Mouse (Mus musculus) forebrain, embryonic 16.5 days (tissue): ENCODE measurements at regions not wholly inside any gene's neighbourhood (a gene's known extent, or its start where the extent isn't known, plus 50 kb on each side); places are given as distances from the start of the nearest gene placed in this dataset.

Experiments used
- ATAC-seq: fragments of 200-750 bp; cut with Nextera tagmentation; 2 replicates; pipeline ENCODE4 v1.8.0; 2017; ENCODE audit warnings: mild to moderate bottlenecking, moderate library complexity
- H3K27ac ChIP-seq: fragments of 300-500 bp; sonication (generic); 2 replicates; pipeline ENCODE4 v1.5.1; 2014; ENCODE audit warnings: low read length, control low read depth
- H3K27me3 ChIP-seq: fragments of 300-500 bp; sonication (generic); replicated peaks from 2 replicates; pipeline ENCODE4 v1.6.1; 2014; ENCODE audit warnings: low read length; ENCODE audit not compliant: control insufficient read depth, insufficient read depth
- H3K36me3 ChIP-seq: fragments of 300-500 bp; sonication (generic); 2 replicates; pipeline ENCODE4 v1.6.1; 2014; ENCODE audit not compliant: control insufficient read depth, insufficient read depth
- H3K4me1 ChIP-seq: fragments of 300-500 bp; sonication (generic); replicated peaks from 2 replicates; pipeline ENCODE4 v1.6.1; 2014; ENCODE audit warnings: low read length; ENCODE audit not compliant: control insufficient read depth, insufficient read depth
- H3K4me2 ChIP-seq: fragments of 300-500 bp; sonication (generic); 2 replicates; pipeline ENCODE4 v1.6.1; 2014; ENCODE audit warnings: mild to moderate bottlenecking, low read length, control low read depth
- H3K4me3 ChIP-seq: fragments of 300-500 bp; sonication (generic); replicated peaks from 2 replicates; pipeline ENCODE4 v1.5.1; 2014; ENCODE audit warnings: mild to moderate bottlenecking, low read length, control low read depth
- H3K9ac ChIP-seq: fragments of 300-500 bp; sonication (generic); replicated peaks from 2 replicates; pipeline ENCODE4 v1.6.1; 2014; ENCODE audit warnings: low read depth, low read length, control low read depth
- H3K9me3 ChIP-seq: fragments of 300-500 bp; sonication (generic); 2 replicates; pipeline ENCODE4 v1.6.1; 2016; ENCODE audit warnings: low read length; ENCODE audit not compliant: control insufficient read depth
- WGBS: fragments of 180-500 bp; shearing (Covaris S2); extraction: QIAGEN DNeasy Blood & Tissue Kit; methylation state at CpG from one replicate; pipeline ENCODE4 v1.1.7; 2014; 5-methylcytosine and 5-hydroxymethylcytosine counted together

DNA sequence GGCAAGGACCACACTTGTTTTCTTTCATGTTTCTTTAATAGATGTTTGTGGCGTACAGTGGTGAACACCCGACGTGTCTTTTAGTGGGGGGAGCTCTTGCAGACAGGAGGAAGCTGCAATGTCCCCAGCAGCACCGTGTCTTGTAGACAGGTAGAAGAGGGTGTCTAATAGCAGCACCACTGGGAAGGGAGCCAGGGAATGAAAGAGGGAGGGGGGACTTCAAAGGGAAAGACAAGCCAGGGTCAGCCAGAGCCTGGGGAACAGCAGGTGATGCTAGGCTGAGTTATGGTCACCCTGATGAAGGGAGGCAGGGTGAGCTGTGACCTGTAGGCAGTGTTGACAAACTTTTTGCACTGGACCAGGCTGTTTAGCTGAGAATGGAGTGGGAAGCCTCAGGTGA is 96.4 kb upstream of the Bach2 start:
- H3K36me3 ChIP-seq = no peaks in the 10 kb centered on the region
- H3K9me3 ChIP-seq = no peaks in the 10 kb centered on the region
- no peak for ATAC-seq
- H3K9ac ChIP-seq = no peak overlapping the region
- H3K4me1 ChIP-seq = no peaks in the 10 kb centered on the region
- H3K27ac ChIP-seq = no peak overlapping the region
- H3K27me3 ChIP-seq = no peaks in the 10 kb centered on the region
- H3K4me2 ChIP-seq = no peak overlapping the region
- 63% methylated on average over 4 of the region's 4 CpGs for WGBS
- H3K4me3 ChIP-seq = no peak overlapping the region

GRCm38 (mm10) chr4:32147146-32147545 is 91.5 kb upstream of the Bach2 start:
- Histone ChIP-seq H3K4me1 (no peaks in the 10 kb centered on the region), H3K9me3 (no peaks in the 10 kb centered on the region), H3K36me3 (no peaks in the 10 kb centered on the region), H3K9ac (no peak overlapping the region), H3K27ac (no peak overlapping the region), H3K27me3 (no peaks in the 10 kb centered on the region), H3K4me2 (no peak overlapping the region), H3K4me3 (no peak overlapping the region)
- WGBS = 36% methylated on average over 1 of the region's 1 CpGs
- no peak for ATAC-seq

DNA sequence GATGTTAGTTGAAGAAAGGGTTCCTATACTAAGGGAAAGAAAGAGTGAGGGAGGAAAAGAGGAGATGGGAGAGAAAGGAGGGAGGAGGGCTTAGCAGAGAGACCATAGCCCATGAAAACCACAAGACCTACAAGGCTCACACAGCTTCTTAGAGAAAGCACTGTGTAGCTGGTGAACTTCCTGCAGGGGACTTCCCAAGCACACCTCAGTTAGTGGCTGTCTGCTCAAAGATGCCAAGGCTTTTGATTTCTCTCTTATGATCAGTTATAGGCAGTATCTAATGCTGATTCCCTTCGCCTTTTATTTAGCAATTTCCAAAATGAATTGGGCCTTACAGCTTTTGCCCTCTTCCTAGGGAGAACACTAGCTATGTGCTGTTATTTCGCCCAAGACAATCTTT is 90.0 kb upstream of the Bach2 start:
- no peak overlapping the region for H3K4me2 ChIP-seq
- no peak overlapping the region for H3K4me3 ChIP-seq
- H3K27ac ChIP-seq = no peak overlapping the region
- WGBS = 94% methylated on average over 2 of the region's 2 CpGs
- no peaks in the 10 kb centered on the region for H3K9me3 ChIP-seq
- ATAC-seq = no peak
- H3K9ac ChIP-seq = no peak overlapping the region
- H3K27me3 ChIP-seq = no peaks in the 10 kb centered on the region
- no peaks in the 10 kb centered on the region for H3K36me3 ChIP-seq
- H3K4me1 ChIP-seq = no peaks in the 10 kb centered on the region

- no peak overlapping the region for H3K4me3 ChIP-seq
- H3K9ac ChIP-seq = no peak overlapping the region
- H3K27ac ChIP-seq = no peak overlapping the region
- H3K27me3 ChIP-seq = no peaks in the 10 kb centered on the region
- no peak overlapping the region for H3K4me2 ChIP-seq
- H3K4me1 ChIP-seq = no peaks in the 10 kb centered on the region
- 86% methylated on average over 7 of the region's 7 CpGs for WGBS
- no peaks in the 10 kb centered on the region for H3K9me3 ChIP-seq
- H3K36me3 ChIP-seq = no peaks in the 10 kb centered on the region
- no peak for ATAC-seq
Observed at GRCm38 (mm10) chr4:32149171-32149570, 89.4 kb upstream of the Bach2 start.

- Histone ChIP-seq H3K4me3 (no peak overlapping the region), H3K36me3 (no peaks in the 10 kb centered on the region), H3K9me3 (no peaks in the 10 kb centered on the region), H3K4me2 (no peak overlapping the region), H3K27me3 (no peaks in the 10 kb centered on the region), H3K27ac (no peak overlapping the region), H3K4me1 (no peaks in the 10 kb centered on the region), H3K9ac (no peak overlapping the region)
- ATAC-seq = peak; percentile 71
- 75% methylated on average over 4 of the region's 4 CpGs for WGBS
Observed at GRCm38 (mm10) chr4:32153356-32153755, 85.2 kb upstream of the Bach2 start.

DNA sequence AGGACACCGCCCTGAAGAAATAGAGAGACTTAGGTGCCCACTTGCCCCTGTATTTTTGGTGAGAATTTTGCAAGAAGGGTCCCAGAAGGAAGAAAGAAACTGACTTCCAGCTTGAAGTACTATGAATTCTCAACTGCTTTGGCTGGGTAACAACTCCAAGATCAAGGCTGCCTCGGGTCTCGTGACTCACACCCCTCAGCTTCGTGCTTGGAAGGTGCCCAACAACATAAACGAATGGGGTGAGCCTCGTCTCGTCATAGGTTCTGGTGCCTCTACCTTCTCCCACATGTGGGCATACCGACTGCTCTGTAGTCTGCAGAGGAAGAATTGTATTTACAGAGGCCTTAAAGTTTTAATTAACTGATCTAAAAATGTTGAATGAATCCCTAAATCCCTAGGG is 81.6 kb upstream of the Bach2 start:
- H3K36me3 ChIP-seq = no peaks in the 10 kb centered on the region
- WGBS = 56% methylated on average over 8 of the region's 8 CpGs
- H3K9ac ChIP-seq = no peak overlapping the region
- H3K9me3 ChIP-seq = no peaks in the 10 kb centered on the region
- H3K4me2 ChIP-seq = no peak overlapping the region
- no peaks in the 10 kb centered on the region for H3K27me3 ChIP-seq
- H3K4me3 ChIP-seq = no peak overlapping the region
- H3K27ac ChIP-seq = no peak overlapping the region
- H3K4me1 ChIP-seq = peaks cover 3% of the 10 kb centered on the region
- ATAC-seq = no peak

- no peak overlapping the region for H3K9ac ChIP-seq
- H3K4me3 ChIP-seq = no peak overlapping the region
- no peak for ATAC-seq
- no peak overlapping the region for H3K4me2 ChIP-seq
- no peaks in the 10 kb centered on the region for H3K9me3 ChIP-seq
- no peaks in the 10 kb centered on the region for H3K36me3 ChIP-seq
- H3K27me3 ChIP-seq = no peaks in the 10 kb centered on the region
- peaks cover 8% of the 10 kb centered on the region for H3K4me1 ChIP-seq
- WGBS = 39% methylated on average over 5 of the region's 5 CpGs
- H3K27ac ChIP-seq = no peak overlapping the region
Observed at GRCm38 (mm10) chr4:32158451-32158850, 80.2 kb upstream of the Bach2 start.

DNA sequence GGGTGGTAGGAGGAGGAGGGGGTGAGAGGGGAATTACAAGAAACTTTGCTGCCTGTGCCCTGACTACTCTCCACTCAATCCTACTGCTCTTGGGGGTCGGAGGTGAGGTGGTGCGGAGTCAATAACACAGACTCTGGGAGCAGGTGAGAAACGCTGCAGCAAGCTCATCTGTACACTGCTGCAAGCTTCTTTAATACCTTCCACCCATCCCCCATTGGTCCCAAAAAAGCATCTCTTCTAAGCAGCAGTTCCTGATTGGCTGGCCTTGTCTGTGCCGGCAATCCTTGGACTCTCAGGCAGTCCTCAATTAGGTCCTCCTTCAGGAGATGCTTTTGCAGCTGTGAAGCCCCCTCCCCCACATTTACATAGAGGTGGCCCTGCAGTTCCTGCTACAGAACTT is 79.7 kb upstream of the Bach2 start:
- Histone ChIP-seq H3K9me3 (no peaks in the 10 kb centered on the region), H3K4me3 (no peak overlapping the region), H3K4me2 (no peak overlapping the region), H3K27ac (no peak overlapping the region), H3K36me3 (no peaks in the 10 kb centered on the region), H3K27me3 (no peaks in the 10 kb centered on the region), H3K9ac (no peak overlapping the region), H3K4me1 (peaks cover 8% of the 10 kb centered on the region)
- ATAC-seq = no peak; the same call in 1 of the 2 replicates
- WGBS = 42% methylated on average over 4 of the region's 4 CpGs

DNA sequence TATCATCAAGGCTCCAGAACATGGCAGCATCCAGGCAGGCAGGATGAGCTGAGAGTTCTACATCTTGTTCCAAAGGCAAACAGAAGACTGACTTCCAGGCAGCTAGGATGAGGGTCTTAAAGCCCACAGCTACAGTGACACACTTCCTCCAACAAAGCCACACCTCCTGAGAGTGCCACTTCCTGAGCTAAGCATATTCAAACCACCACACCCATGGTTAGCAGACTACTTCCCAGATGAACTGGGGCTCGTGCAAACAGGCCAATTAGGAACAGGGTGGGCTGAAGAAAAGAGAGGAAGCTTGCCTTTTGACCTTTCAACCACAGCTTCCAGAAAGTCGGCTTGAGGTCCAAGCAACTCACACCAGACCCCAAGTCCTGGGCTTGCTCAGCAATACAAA is 77.8 kb upstream of the Bach2 start:
- Histone ChIP-seq H3K4me1 (peaks cover 9% of the 10 kb centered on the region), H3K27ac (no peak overlapping the region), H3K36me3 (no peaks in the 10 kb centered on the region), H3K4me3 (no peak overlapping the region), H3K27me3 (no peaks in the 10 kb centered on the region), H3K9me3 (no peaks in the 10 kb centered on the region), H3K4me2 (no peak overlapping the region), H3K9ac (no peak overlapping the region)
- WGBS = 55% methylated on average over 2 of the region's 2 CpGs
- ATAC-seq = no peak

DNA sequence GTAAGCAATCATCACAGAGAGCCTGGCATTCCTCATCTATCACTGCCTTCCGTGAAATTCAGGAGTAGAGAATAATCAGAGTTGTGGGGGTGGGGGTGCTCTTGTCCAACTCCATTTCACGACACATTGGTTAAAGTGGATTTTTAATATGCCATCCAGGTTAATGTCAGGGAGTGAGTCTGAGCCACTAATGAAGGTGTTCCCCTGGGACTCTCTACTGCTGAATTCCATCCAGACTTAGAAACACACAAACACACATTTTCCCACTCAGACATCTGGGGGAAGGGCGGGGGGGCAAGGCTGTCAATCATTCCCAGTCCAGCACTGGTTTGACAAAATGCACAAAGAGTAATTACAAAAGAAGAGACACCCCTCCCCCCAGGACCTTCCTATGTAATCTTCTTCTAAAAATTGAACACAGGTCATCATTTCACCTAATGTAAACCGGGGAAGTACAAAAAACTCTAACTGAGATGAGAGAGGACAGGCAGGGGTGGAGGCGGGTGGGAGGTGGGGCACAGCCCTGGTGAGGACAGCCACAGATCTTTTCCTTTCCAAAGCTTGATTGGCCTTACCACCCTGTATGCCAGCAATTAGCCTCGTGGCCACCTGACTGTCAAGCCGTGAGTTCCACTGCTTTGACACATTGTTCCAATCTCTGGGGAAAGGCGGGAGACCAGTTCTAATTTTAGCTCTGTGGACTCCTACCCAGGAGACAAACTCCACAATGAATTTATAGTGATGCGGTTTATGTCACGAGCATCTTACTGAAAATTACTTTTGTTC is 76.5 kb upstream of the Bach2 start:
- Histone ChIP-seq H3K27ac (no peak overlapping the region), H3K4me2 (no peak overlapping the region), H3K9me3 (no peaks in the 10 kb centered on the region), H3K9ac (no peak overlapping the region), H3K4me3 (no peak overlapping the region), H3K4me1 (peaks cover 10% of the 10 kb centered on the region), H3K36me3 (no peaks in the 10 kb centered on the region), H3K27me3 (no peaks in the 10 kb centered on the region)
- ATAC-seq = peak; percentile 39; the same call in 1 of the 2 replicates
- 23% methylated on average over 10 of the region's 10 CpGs for WGBS
